Mouse (Mus musculus) kidney, postnatal 10 days (tissue): Measurements from ENCODE around the gene Dleu7.

Experiments used
- DNase-seq: peaks from one replicate; pipeline ENCODE4 v3.0.0; 2021; ENCODE audit warnings: mixed read lengths

The Dleu7 gene

GRCm38 (mm10) chr14:62282974-62283373 is 9.9 kb downstream of the Dleu7 start:
- DNase-seq = no peak

- DNase-seq = no peak
Observed at GRCm38 (mm10) chr14:62273604-62274003, 19.2 kb downstream of the Dleu7 start.

GRCm38 (mm10) chr14:62270698-62271396 is 22.0 kb downstream of the Dleu7 start:
- DNase-seq = no peak

- peak; percentile 34 for DNase-seq
Observed at GRCm38 (mm10) chr14:62258978-62259536, 33.8 kb downstream of the Dleu7 start.

- DNase-seq = no peak
Observed at GRCm38 (mm10) chr14:62258125-62258524, 34.7 kb downstream of the Dleu7 start.

GRCm38 (mm10) chr14:62256066-62256465 is 36.8 kb downstream of the Dleu7 start:
- no peak for DNase-seq

GRCm38 (mm10) chr14:62254371-62254770 is 38.5 kb downstream of the Dleu7 start:
- DNase-seq = peak; percentile 27

- peak; percentile 73 for DNase-seq
Observed at GRCm38 (mm10) chr14:62251999-62252398, 40.8 kb downstream of the Dleu7 start.

GRCm38 (mm10) chr14:62250046-62250445 is 42.8 kb downstream of the Dleu7 start:
- no peak for DNase-seq

GRCm38 (mm10) chr14:62249251-62249650 is 43.6 kb downstream of the Dleu7 start:
- DNase-seq = no peak

- DNase-seq = peak; percentile 22
Observed at GRCm38 (mm10) chr14:62248796-62249195, 44.1 kb downstream of the Dleu7 start.

- DNase-seq = no peak
Observed at GRCm38 (mm10) chr14:62248345-62248744, 44.5 kb downstream of the Dleu7 start.

- no peak for DNase-seq
Observed at GRCm38 (mm10) chr14:62245557-62245956, 47.3 kb downstream of the Dleu7 start.

GRCm38 (mm10) chr14:62243530-62243929 is 49.3 kb downstream of the Dleu7 start:
- no peak for DNase-seq

- no peak for DNase-seq
Observed at GRCm38 (mm10) chr14:62235969-62236368, 56.9 kb downstream of the Dleu7 start.

GRCm38 (mm10) chr14:62235214-62235613 is 57.6 kb downstream of the Dleu7 start:
- DNase-seq = no peak

- DNase-seq = no peak
Observed at GRCm38 (mm10) chr14:62230968-62231367, 61.9 kb downstream of the Dleu7 start.

GRCm38 (mm10) chr14:62227101-62227500 is 65.7 kb downstream of the Dleu7 start:
- no peak for DNase-seq

- peak; percentile 19 for DNase-seq
Observed at GRCm38 (mm10) chr14:62226576-62227047, 66.2 kb downstream of the Dleu7 start.
